Mouse (Mus musculus) left cerebral cortex, adult 18-20 months (tissue): ENCODE results near the gene Ackr3. TPM values are rescaled to one million over a fixed set of nuclear protein-coding genes. Genes with fewer than 3 reads are reported as not detected.

Experiments used
- DNase-seq, 2 experiments: peaks; one replicate each; pipeline ENCODE4 v3.0.0; 2021 to 2022; ENCODE audit warnings: low spot score in 2 of 2, mixed read lengths in 1 of 2
- total RNA-seq, 2 experiments: library from RNA; stranded (reverse); gene quantifications; 2 replicates each; pipeline ENCODE4 v1.2.3; 2021

The Ackr3 gene
- total RNA-seq, 2 experiments from 2014 or later, result 7.2 to 7.8 TPM

- no peak for DNase-seq
Observed at GRCm38 (mm10) chr1:90203341-90203740, 439 bp upstream of the Ackr3 start.

DNA sequence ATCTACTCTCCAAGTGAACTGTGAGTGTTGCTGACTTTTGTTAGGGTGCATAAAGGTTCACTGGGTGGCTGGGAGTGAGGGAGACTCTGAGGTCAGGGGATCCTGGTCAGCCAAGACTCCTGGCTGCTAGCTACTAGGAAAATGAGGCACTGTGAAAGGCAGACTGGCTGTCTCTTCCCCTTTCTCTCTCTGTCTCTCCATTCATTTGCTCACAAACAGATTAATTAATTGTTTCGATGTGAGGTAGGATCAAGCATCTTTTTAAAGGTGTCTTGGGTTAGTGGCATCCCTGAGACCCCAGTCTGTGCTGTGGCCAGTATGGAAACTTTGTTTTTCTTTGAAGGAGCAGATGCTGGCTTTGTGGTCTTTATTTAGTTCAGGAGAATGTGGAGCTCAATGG, 1.0 kb downstream of the Ackr3 start:
- DNase-seq, result no peak

DNA sequence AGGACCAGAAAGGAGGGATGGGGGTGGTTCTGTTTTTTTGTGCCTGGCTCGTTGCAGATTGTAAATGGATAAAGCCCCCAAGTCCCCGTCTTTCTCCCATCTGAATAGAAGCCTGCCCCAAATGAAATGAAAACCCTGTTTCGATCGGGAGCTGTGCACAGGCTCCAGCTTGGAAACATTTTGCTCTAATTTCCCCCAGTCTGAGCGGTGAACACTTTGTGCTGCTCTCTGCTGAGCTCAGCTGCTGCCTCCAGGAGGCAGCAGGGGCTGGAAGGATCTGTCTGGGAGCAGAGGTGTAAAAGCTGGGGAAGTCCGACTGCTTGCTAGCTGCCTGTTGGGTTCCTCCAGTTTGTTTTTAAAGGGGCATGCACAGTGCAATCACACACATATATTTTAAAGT, 1.4 kb downstream of the Ackr3 start:
- peak; percentile 40 to 65 for DNase-seq

DNA sequence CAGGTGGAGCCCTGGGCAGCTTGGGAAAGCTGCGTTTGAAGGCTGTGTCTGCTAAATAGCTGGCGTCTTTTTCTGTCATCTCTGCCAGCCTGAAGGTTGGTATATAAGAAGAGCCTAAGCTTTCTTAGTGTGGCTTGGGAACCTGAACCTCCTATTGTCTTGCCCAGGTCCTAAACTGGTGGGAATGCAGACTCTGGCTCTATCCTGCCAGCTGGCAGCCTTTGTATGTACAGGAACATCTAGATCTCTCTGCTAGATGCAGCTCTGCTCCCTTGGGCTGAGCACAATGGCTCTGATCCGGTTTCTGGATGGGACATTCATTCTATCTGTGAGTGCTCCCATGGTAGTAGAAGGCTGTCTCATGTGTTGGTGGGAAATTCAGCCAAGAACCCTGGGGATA, 2.9 kb downstream of the Ackr3 start:
- no peak for DNase-seq

DNA sequence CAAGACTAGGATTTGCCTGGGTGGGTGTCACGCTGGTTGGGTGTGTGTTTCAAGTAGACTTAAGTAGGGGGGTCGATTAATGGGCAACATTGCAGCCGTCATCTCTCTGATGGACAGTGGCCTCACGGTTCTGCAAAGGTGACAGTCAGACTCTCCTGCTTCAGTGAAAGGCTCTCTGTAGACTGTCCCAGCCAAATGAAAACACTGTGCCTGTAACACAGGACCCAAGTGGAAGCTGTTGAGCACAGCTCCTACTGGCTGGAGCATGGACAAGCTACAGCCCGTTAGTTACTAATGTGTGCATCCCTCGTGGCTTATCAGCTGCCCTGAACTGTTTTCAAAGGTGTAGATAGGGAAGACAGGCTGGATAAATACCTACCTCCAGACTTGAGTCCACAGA, 3.5 kb downstream of the Ackr3 start:
- no peak for DNase-seq

- no peak for DNase-seq
Observed at GRCm38 (mm10) chr1:90207739-90208502, 4.1 kb downstream of the Ackr3 start.

DNA sequence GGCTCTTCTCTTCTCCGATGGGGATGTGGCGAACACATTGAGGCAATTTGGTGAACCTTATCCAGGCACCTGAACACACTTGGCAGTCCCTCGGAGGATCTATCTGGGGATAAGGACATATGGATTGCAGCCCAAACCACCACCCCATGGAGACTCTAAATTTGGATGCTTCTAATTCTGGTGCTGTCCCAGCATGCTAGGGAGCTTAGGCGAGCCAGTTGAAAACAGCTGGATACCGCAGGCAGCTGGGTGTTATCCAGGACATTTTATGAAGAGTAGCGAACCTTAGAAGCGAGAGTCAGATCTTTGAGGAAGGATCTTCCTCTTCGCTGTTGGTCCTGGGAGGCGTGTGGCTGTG, 4.7 kb downstream of the Ackr3 start:
- DNase-seq, result no peak

DNA sequence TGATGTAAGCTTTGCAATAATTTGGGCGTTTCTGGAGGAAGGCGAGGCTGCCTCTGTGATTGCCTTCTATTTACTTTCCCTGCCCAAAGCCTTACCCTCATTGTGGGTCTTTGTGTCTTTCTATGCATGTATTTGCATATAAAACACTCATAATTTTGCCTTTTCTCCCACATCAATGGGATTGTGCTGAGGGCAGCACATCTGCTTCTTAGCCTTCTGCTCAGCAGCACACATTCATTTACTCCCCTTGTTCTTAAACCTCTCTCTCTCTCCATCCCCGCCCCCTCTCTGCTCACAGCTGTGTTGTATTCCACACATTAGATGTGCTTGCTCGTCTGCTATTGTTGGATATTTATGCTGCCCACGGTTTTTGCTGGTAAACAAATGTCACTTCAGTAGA, 5.3 kb downstream of the Ackr3 start:
- DNase-seq, result no peak

DNA sequence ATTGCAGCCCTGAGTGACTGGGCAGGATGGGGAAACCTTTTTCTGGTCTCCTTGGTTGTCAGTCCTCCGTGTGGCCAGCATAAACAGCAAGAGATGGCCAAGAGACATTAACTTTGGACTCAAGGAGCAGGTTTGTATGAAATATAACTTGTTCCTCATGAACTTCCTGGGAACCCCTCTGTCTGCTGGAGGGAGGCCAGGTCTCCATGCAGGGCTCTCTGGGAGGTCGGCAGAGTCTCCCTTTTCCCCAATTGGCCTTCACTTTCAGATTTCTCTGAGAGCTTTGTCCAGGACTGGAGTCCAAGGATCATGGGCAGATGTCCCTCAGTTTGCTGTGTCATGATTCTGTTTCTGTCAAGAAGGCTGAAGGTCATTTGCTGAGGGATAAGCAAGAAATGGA, 6.0 kb downstream of the Ackr3 start:
- no peak for DNase-seq

DNA sequence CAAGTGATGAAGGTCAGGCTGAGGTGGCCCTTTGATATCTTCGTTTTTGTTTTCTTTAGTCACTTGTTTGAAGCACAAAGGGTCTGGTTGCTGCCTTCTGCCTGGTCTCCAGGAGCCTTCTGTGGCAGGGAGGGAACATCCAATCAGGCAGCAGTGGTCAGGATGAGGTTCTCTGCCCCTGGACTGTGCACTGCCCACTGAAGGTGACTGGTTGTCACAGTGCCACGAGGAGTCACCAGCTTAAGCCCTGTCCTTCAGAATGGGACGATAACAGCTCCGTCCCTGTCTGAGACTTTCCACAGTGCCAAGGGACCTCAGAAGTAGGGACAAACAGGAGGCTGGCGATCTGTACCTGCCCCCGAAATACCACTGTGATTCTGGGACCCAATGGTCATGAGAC, 6.6 kb downstream of the Ackr3 start:
- no peak for DNase-seq

DNA sequence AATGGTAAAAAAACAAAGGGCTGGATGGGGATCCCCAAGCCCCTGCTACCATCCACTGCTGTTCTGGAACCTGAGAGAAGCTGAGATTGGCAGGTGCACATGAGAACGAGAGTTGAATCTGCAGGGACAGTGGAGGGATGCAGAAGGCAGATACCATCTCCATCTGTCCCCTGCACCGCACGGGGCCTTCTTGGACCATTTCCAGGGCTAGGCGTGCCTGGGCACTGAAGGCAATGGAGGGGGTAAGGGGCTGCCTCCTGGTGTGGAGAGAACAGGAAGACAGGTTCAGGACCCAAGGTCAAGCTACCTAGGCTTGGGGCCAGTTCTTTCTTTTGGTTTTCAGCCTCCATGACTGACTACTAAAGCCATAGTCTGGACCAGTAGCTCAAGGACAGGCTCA, 7.0 kb downstream of the Ackr3 start:
- DNase-seq, result no peak

DNA sequence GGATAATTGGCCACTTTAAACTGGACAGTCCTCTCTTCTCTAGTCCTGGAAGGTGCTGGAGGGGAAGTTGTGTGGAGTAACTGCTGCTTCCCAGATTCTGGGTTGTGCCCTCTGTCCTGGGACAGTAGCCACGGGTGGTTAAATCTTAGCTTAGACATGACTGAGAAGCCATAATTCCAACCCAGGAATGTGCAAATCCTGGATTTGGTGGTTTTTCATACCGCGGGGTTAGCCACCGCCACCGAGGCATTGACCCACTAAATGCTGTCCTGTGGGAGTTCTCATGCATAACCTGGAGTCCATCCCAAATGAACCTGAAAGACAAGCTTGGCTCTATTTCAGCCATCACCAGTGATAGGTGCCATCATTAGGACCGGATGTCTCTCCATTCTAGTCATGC, 8.6 kb downstream of the Ackr3 start:
- no peak for DNase-seq

DNA sequence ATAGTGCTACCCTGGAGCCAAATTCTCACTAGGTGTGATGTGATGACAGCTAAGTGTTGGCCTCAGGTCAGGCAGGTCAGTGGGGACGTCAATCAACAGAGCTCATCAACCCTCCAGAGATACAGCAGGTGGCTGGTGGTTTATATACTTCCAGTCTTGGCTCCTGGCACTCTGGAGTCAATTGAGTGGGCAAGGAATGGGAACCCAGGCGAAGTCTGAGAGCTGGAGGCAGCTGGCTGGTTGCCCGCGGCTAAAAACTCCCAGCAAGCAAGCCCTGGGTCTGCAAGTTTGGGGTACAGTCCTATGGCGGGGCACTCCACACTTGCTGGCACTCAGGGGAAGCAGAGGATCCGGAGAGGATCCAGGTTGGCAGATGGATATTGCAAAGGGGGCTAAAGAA, 9.1 kb downstream of the Ackr3 start:
- no peak for DNase-seq

DNA sequence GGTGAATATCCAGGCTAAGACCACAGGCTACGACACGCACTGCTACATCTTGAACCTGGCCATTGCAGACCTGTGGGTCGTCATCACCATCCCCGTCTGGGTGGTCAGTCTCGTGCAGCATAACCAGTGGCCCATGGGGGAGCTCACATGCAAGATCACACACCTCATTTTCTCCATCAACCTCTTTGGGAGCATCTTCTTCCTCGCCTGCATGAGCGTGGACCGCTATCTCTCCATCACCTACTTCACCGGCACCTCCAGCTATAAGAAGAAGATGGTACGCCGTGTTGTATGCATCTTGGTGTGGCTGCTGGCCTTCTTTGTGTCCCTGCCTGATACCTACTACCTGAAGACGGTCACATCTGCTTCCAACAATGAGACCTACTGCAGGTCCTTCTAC, 10.2 kb downstream of the Ackr3 start:
- no peak for DNase-seq

- DNase-seq, result no peak
Observed at GRCm38 (mm10) chr1:90214926-90215325, 11.1 kb downstream of the Ackr3 start.

GRCm38 (mm10) chr1:90215881-90216280, 12.1 kb downstream of the Ackr3 start:
- DNase-seq, result no peak

DNA sequence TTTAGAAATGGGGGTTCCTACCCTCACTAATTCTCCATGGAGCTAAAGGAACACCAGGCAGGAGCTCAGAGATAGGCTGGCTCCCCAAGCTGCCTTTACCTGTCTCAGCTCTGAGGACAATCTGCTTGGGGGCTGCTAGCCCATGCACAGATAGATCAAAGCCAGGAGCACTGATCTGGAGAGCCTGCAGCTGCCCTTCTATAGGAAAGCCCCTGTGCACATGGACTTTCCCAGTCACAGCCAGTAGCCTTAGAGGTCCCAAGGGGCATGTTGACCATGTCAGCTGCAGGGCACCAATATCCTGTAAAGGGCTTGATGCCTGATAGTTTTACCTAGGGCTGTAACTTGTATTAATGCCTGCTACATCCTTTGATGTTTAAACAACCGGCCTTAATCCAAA, 12.6 kb downstream of the Ackr3 start:
- DNase-seq, result no peak

DNA sequence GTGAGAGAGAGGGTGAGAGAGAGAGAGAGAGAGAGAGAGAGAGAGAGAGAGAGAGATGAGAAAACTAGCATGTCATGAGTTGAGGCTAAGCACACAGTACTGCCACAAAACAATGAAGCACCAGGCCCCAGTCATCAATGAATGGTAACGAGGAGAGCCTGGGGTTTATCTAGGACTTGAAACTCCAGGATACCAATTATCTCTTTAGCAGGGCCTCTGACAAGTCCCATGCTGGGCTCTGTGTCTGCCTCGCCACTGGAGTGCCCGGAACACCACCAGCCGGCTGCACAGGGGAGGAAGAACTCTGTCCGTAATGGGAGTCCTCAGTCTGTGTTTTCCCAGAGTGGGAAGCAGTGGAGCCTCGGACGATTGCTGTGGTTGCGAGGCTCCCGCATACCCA, 16.5 kb downstream of the Ackr3 start:
- DNase-seq, result no peak

- no peak for DNase-seq
Observed at GRCm38 (mm10) chr1:90220844-90221243, 17.1 kb downstream of the Ackr3 start.

GRCm38 (mm10) chr1:90221811-90222361, 18.1 kb downstream of the Ackr3 start:
- DNase-seq, result peak; percentile 75 to 90

DNA sequence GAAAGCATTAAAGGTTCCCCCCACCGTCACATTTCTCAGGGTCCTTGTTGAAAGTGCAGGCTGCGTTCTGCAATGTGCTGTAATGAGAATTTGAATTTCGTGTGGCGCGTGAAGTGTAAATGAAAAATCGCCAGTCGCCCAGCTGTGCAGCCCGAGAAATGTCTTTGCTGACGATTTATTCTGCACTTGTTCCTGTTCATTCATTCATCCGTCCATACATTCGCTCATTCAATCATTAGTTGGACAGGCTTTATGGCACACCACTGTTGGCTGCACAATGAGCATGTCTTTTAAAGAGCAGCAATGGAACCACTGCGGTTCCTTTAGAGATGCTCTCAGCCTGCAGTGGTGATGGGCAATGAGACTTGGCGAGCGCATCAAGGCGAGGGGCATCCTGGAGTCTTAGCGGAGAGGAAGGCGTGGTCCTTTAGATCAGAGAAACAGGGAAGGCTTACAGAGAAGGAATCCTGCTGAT, 18.7 kb downstream of the Ackr3 start:
- no peak for DNase-seq

DNA sequence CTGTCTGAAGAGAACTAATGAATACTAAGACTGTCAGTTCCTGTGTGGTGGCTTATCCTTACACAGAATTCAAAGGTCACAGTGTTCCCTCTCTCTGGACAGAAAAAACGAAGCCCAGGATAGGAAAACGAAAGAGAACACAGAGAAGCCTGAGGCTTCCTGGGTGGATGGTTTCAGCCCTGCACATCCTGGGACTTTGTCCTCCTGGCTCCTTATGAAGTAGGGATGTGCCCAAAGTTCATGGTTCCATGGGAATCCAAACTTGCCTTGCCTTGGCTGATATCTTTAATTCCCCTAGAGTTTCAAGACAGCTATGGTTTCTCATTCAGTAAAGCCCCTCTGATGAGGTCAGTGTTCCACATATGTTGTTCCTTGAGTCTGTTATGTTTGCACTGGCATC, 19.2 kb downstream of the Ackr3 start:
- no peak for DNase-seq

DNA sequence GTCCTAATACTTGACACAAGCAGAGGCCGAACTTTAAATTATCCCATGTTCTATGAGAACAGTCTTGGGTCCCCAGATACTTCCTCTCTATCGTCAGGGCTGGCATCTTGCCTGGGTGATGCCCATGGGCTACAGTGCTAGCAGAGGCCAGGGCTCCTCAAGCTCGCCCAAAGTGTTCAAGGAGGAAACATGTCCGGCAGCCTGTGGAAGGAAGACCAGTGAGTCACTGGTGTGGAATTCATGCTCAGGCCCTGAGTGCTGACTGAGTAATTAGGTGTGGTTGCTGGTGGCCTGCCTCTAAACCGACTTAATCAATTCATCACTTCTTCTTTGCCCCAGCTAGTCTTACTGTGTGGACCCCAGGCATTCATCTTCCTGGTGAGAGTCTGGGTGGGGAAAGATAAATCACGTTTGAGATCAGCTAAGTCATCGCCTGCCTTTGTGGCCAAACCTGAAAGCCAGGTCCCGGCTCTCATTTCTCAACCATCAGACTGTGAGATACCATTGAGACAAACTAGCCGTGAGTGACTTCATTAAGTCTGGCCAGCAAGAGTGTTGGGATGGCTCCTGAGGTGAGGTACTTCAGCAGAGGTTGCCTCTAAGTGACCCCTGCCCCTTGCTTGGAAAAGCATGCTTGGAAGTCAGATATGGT, 21.9 kb downstream of the Ackr3 start:
- no peak for DNase-seq
